Mouse (Mus musculus): Measurements from ENCODE around the gene Akr1cl. TPM values are rescaled to one million over a fixed set of nuclear protein-coding genes. Genes with fewer than 3 reads are reported as not detected.

The Akr1cl gene
- polyA plus RNA-seq, 1 experiment from 2014 or later: 0.33 TPM

DNA sequence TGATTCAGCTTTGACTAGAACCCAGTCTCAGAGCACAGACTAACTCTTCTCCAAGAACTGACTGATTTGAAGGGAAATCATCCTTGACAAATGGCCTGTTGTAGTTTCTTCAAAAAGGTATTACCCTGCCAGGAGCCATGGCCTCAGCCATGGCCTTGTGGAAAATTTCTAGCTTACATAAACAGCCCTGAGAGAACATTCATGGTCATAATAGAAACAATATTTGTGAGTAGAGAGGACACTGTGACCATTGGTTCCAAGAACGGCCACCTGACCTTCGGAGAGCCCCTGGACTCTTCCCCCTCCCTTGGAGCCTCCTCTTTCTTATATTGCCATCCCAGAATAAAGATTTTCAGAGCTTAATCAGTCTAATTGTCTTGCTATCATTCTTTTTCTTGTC is 10.9 kb upstream of the Akr1cl start:
- no peaks in the 10 kb centered on the region for H3K27me3 ChIP-seq (replicated peaks)
- H3K9me3 ChIP-seq: no peaks in the 10 kb centered on the region
- no peak overlapping the region for H3K4me2 ChIP-seq
- no peaks in the 10 kb centered on the region for H3K4me1 ChIP-seq
- WGBS: 75% methylated on average over 2 of the region's 2 CpGs
- no peak overlapping the region for H3K27ac ChIP-seq (replicated peaks)
- no peak overlapping the region for H3K4me3 ChIP-seq
- H3K9ac ChIP-seq: no peak overlapping the region
- ATAC-seq (ENCODE audit: extremely low read depth, insufficient number of reproducible peaks, low FRiP score, low TSS enrichment): no peak
- no peaks in the 10 kb centered on the region for H3K36me3 ChIP-seq

DNA sequence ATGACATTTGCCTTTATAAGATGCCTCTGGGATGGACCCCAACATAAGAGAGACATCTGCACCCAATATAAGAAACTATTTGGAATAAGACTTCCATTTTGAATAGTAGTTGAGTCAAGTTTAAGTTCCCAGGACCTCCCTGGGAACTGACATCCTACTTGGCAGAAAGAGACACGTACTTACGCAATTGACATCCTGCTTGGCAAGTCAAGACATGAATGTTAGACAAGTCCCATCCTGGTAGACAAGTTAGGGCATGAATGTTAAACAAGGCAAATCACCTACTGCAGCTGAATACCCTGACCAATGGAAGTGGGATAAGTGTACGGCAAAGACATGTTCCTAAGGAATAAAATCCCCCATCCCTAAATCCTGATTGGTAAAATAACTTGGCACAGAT is 9.3 kb upstream of the Akr1cl start:
- Histone ChIP-seq H3K4me2 (no peak overlapping the region), H3K36me3 (no peaks in the 10 kb centered on the region), H3K4me3 (no peak overlapping the region), H3K9me3 (peaks cover 4% of the 10 kb centered on the region; the same call in 1 of the 2 replicates), H3K27ac (replicated peaks) (no peak overlapping the region), H3K4me1 (no peaks in the 10 kb centered on the region), H3K27me3 (replicated peaks) (no peaks in the 10 kb centered on the region), H3K9ac (no peak overlapping the region)
- 85% methylated on average over 3 of the region's 3 CpGs for WGBS
- no peak for ATAC-seq (ENCODE audit: extremely low read depth, insufficient number of reproducible peaks, low FRiP score, low TSS enrichment)

DNA sequence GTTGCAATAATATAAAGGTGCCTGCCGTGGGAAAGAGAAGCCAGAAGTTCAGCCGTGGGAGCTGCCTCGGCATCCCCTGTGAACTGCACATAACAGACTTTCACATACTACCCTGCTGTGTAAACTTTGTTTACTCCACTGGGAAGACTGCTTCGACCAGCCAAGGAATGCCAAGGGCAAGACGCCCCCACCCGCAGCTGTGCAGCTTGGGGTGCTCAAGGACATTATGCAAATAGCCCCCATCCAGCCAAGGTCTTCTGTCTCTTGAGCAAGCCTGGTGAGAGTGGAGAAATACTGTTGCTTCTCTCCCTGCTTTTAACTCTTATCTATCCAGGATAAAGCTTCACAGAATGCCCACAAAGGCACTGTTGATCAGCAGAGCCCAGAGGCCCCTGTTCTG is 8.2 kb upstream of the Akr1cl start:
- WGBS: 64% methylated on average over 6 of the region's 6 CpGs
- Histone ChIP-seq H3K4me2 (no peak overlapping the region), H3K27me3 (replicated peaks) (no peaks in the 10 kb centered on the region), H3K9ac (no peak overlapping the region), H3K4me3 (no peak overlapping the region), H3K4me1 (no peaks in the 10 kb centered on the region), H3K36me3 (no peaks in the 10 kb centered on the region), H3K27ac (replicated peaks) (no peak overlapping the region), H3K9me3 (peaks cover 4% of the 10 kb centered on the region; the same call in 1 of the 2 replicates)
- no peak for ATAC-seq (ENCODE audit: extremely low read depth, insufficient number of reproducible peaks, low FRiP score, low TSS enrichment)

DNA sequence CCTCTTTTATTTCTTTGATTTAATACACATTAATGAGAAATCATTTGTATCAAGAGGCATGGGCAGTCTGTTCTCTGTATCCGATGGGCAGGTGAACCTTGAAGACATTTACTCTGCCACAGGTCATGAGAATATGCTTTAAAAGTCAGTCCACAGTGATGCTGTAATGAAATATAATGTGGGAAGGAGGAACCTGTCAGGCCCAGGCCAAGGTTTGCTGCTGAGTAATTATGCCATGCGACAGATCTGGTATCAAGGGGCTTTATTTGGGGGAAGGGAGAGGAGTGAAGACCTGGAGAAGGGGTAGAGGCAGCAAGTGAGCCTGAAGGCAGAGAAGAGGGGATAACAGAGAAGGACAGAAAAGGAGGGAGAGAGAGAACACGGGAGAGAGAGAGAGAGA is 7.1 kb upstream of the Akr1cl start:
- Histone ChIP-seq H3K9me3 (peaks cover 4% of the 10 kb centered on the region; the same call in 1 of the 2 replicates), H3K27ac (replicated peaks) (no peak overlapping the region), H3K27me3 (replicated peaks) (no peaks in the 10 kb centered on the region), H3K4me3 (no peak overlapping the region), H3K4me1 (no peaks in the 10 kb centered on the region), H3K36me3 (no peaks in the 10 kb centered on the region), H3K9ac (no peak overlapping the region), H3K4me2 (no peak overlapping the region)
- ATAC-seq (ENCODE audit: extremely low read depth, insufficient number of reproducible peaks, low FRiP score, low TSS enrichment): no peak
- 70% methylated on average over 3 of the region's 3 CpGs for WGBS

DNA sequence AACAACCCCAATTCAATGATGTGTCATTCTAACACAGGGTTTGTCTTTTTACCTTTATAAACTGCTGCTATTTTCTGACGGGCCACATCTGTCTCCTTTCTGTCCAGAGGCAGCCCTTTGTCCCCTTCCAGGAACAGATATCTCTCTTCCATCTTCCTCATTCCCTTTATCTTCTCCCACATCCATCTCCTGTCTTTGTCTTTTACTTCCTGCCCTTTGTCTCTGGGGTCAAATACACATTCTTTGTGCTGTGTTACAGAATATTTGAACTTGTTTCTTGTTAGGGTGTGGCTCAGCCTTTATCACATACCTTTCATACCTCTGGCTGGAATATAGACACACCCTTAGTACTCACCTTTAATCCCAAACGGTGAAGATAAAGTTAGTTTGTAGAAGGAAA is 5.0 kb upstream of the Akr1cl start:
- Histone ChIP-seq H3K4me1 (no peaks in the 10 kb centered on the region), H3K36me3 (no peaks in the 10 kb centered on the region), H3K9ac (no peak overlapping the region), H3K27me3 (replicated peaks) (no peaks in the 10 kb centered on the region), H3K27ac (replicated peaks) (no peak overlapping the region), H3K9me3 (peaks cover 4% of the 10 kb centered on the region; the same call in 1 of the 2 replicates), H3K4me3 (no peak overlapping the region), H3K4me2 (no peak overlapping the region)
- ATAC-seq (ENCODE audit: extremely low read depth, insufficient number of reproducible peaks, low FRiP score, low TSS enrichment): no peak
- WGBS: 49% methylated on average over 2 of the region's 2 CpGs

DNA sequence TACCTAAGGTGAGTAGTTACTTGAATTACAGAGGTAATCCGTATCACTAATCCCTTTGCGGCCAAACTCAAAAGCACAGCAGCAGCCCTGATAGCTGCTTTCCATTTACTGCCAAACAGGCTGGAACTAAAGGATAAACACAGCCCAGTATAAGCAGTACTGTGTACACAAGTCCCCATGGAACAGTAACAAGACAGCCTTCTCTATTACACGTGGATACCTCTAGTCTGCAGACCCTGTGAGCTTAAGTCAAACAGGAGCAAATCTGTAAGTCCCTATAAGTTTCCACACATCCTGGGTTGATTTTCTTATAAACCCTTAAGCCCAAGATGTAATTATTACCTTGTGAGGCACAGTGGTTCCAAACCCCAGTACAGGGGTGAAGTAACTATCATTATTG is 3.0 kb upstream of the Akr1cl start:
- H3K4me3 ChIP-seq: no peak overlapping the region
- no peak for ATAC-seq (ENCODE audit: extremely low read depth, insufficient number of reproducible peaks, low FRiP score, low TSS enrichment)
- H3K36me3 ChIP-seq: no peaks in the 10 kb centered on the region
- H3K27ac ChIP-seq (replicated peaks): no peak overlapping the region
- H3K4me1 ChIP-seq: no peaks in the 10 kb centered on the region
- no peaks in the 10 kb centered on the region for H3K27me3 ChIP-seq (replicated peaks)
- no peak overlapping the region for H3K9ac ChIP-seq
- H3K9me3 ChIP-seq: peaks cover 4% of the 10 kb centered on the region; the same call in 1 of the 2 replicates
- no peak overlapping the region for H3K4me2 ChIP-seq
- 39% methylated on average over 3 of the region's 3 CpGs for WGBS

DNA sequence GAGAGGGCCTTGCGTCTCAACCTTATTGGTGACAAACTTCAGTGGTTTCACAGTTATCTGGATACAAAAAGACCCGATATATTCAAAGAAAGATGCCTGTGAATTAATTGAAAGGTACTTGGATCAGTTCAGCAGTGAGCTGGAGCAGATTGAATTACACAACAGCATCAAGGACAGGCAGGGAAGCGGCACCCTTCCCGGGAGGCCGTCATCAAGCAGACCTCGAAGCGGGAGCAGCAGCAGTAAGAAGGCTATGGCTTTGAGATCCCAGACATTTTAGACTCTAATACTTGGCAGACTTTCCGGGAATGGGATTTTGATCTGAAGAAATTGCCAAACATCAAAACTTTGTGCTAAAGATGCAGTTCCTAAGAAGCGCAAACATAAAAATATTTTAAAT is 4.4 kb downstream of the Akr1cl start:
- Histone ChIP-seq H3K27me3 (replicated peaks) (no peaks in the 10 kb centered on the region), H3K4me3 (no peak overlapping the region), H3K9ac (no peak overlapping the region), H3K4me1 (no peaks in the 10 kb centered on the region), H3K27ac (replicated peaks) (no peak overlapping the region), H3K36me3 (no peaks in the 10 kb centered on the region), H3K9me3 (no peaks in the 10 kb centered on the region), H3K4me2 (no peak overlapping the region)
- 68% methylated on average over 9 of the region's 9 CpGs for WGBS
- no peak for ATAC-seq (ENCODE audit: extremely low read depth, insufficient number of reproducible peaks, low FRiP score, low TSS enrichment)

DNA sequence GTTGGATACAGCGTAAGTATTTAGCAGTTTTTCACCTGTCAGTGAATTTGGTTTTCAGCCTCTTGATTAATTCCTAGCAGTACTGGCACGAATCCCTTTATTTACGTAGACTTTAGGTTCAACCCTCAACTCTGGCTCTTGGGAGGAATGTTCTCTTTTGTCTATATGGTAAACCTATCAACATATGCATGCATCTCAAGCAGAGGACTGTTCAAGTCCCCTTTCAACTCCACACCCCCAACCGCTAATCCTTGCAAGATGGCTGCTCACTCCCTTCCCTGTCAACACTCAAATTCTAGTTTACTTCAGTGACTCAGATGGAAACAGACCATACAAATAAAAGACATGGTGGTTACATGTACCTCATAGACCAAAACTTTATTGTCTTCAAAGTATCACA is 19.8 kb downstream of the Akr1cl start:
- no peak overlapping the region for H3K27ac ChIP-seq (replicated peaks)
- H3K27me3 ChIP-seq (replicated peaks): no peaks in the 10 kb centered on the region
- no peak overlapping the region for H3K9ac ChIP-seq
- no peaks in the 10 kb centered on the region for H3K9me3 ChIP-seq
- H3K4me3 ChIP-seq: no peak overlapping the region
- no peak for ATAC-seq (ENCODE audit: extremely low read depth, insufficient number of reproducible peaks, low FRiP score, low TSS enrichment)
- 81% methylated on average over 4 of the region's 4 CpGs for WGBS
- no peaks in the 10 kb centered on the region for H3K36me3 ChIP-seq
- H3K4me2 ChIP-seq: no peak overlapping the region
- no peaks in the 10 kb centered on the region; the same call in 1 of the 2 replicates for H3K4me1 ChIP-seq

DNA sequence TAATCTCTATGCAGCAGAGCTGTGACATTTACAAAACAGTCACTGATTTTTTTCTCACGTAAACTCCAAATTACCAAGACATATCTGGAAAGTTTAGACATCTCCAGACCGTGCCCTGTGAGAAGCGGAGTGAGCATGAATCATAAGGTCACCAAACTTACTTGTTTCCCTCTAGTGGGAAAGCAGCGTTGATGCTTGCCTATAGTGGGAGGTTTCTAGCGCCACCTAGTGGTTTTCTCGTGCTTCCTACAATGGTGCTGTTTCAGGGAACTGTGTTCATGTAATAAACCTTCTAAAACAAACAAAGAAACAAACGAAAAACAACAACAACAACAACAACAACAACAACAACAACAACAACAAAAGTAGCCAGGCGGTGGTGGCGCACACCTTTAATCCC is 22.4 kb downstream of the Akr1cl start:
- H3K27me3 ChIP-seq (replicated peaks): no peaks in the 10 kb centered on the region
- H3K36me3 ChIP-seq: no peaks in the 10 kb centered on the region
- H3K4me2 ChIP-seq: no peak overlapping the region
- no peak overlapping the region for H3K9ac ChIP-seq
- H3K9me3 ChIP-seq: no peaks in the 10 kb centered on the region
- 6% methylated on average over 9 of the region's 9 CpGs for WGBS
- H3K4me3 ChIP-seq: no peak overlapping the region
- H3K4me1 ChIP-seq: no peaks in the 10 kb centered on the region; the same call in 1 of the 2 replicates
- H3K27ac ChIP-seq (replicated peaks): no peak overlapping the region
- no peak for ATAC-seq (ENCODE audit: extremely low read depth, insufficient number of reproducible peaks, low FRiP score, low TSS enrichment)

DNA sequence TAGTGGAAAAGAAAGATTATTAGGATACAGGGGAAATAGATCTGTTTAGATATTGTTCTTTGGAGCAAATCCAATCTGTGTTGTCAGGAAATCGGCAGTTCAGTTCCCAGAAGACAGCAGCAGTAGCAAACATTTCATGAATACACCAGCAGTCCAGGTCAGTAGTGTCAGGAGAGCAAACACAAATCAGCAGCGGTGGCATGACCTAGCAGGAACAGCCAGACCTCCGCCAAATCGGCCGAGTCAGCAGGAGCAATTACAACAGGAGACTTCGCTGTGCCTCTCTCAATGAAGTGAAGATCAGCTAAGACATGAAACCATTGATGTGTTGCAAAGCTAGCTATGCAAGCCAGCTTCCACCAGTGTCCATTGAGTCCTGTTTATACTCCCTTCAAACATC is 27.0 kb downstream of the Akr1cl start:
- Histone ChIP-seq H3K36me3 (no peaks in the 10 kb centered on the region), H3K4me1 (no peaks in the 10 kb centered on the region; the same call in 1 of the 2 replicates), H3K4me2 (no peak overlapping the region), H3K27me3 (replicated peaks) (no peaks in the 10 kb centered on the region), H3K9me3 (no peaks in the 10 kb centered on the region), H3K27ac (replicated peaks) (no peak overlapping the region), H3K9ac (no peak overlapping the region), H3K4me3 (no peak overlapping the region)
- no peak for ATAC-seq (ENCODE audit: extremely low read depth, insufficient number of reproducible peaks, low FRiP score, low TSS enrichment)
- 84% methylated on average over 6 of the region's 6 CpGs for WGBS

DNA sequence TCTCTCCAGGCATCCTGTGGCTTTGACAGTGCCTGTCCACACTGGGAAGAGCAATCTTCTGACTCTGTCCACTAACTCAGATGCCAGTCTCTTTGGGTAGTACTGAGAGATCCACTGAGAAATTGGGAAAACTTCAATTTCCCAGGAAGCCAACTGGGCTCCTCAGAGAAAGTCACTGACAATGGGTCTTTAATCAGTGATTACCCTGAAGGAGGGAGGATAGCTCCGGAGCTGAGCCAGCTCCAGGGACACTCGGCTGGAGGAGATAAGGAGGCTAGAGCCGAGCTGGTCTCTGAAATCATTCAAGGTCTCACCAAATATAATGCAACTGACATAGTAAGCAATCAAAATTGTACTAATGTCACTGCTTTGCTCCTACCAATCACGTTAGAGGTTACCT is 28.0 kb downstream of the Akr1cl start:
- Histone ChIP-seq H3K4me3 (no peak overlapping the region), H3K27ac (replicated peaks) (no peak overlapping the region), H3K9ac (no peak overlapping the region), H3K4me2 (no peak overlapping the region), H3K36me3 (no peaks in the 10 kb centered on the region), H3K4me1 (no peaks in the 10 kb centered on the region), H3K9me3 (no peaks in the 10 kb centered on the region), H3K27me3 (replicated peaks) (no peaks in the 10 kb centered on the region)
- WGBS: 38% methylated on average over 4 of the region's 4 CpGs
- ATAC-seq (ENCODE audit: extremely low read depth, insufficient number of reproducible peaks, low FRiP score, low TSS enrichment): no peak

DNA sequence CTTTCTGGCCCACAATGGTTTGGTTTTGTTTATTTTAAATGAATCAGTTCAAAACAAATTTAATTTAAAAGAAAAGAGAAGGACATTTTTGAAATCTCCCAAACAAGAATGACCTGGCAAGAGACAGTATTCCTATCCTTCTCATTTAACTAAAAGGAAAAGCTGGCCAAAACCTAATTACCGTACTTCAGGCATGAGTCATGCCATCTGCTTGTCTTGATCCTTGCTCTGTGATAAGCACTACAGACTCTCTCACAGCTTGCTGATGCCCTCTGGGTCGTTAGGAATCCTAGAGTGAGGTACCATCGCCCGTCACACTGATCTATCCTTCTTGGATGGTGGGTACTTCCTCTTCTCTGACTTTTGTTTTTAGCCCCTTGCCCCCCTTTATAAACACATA is 39.4 kb downstream of the Akr1cl start:
- H3K27ac ChIP-seq (replicated peaks): no peak overlapping the region
- no peak overlapping the region for H3K4me2 ChIP-seq
- no peaks in the 10 kb centered on the region for H3K4me1 ChIP-seq
- H3K36me3 ChIP-seq: no peaks in the 10 kb centered on the region
- H3K9ac ChIP-seq: no peak overlapping the region
- ATAC-seq (ENCODE audit: extremely low read depth, insufficient number of reproducible peaks, low FRiP score, low TSS enrichment): no peak
- H3K4me3 ChIP-seq: no peak overlapping the region
- H3K9me3 ChIP-seq: no peaks in the 10 kb centered on the region
- whole genome bisulfite sequencing: 55% methylated on average over 4 of the region's 4 CpGs
- H3K27me3 ChIP-seq (replicated peaks): no peaks in the 10 kb centered on the region
